Mouse (Mus musculus) megakaryocyte, embryonic 14.5 days (primary cell): ENCODE results near the gene Ccdc102a. TPM values are rescaled to one million over a fixed set of nuclear protein-coding genes. Genes with fewer than 3 reads are reported as not detected.

ENCODE experiments used
- H3K27me3 ChIP-seq: replicated peaks from 2 replicates; pipeline ENCODE3; 2012; ENCODE audit warnings: inconsistent platforms
- H3K36me3 ChIP-seq: replicated peaks from 2 replicates; pipeline ENCODE3; 2012; ENCODE audit warnings: low read length, inconsistent platforms, mixed read lengths
- H3K4me1 ChIP-seq: 2 replicates; pipeline ENCODE4 v1.6.1; 2012; ENCODE audit warnings: inconsistent platforms
- H3K4me3 ChIP-seq: replicated peaks from 2 replicates; pipeline ENCODE3; 2012; ENCODE audit warnings: moderate library complexity, mild to moderate bottlenecking, inconsistent platforms
- H3K9me3 ChIP-seq: 2 replicates; pipeline ENCODE4 v1.6.1; 2012; ENCODE audit warnings: inconsistent platforms
- FLI1 ChIP-seq: IDR thresholded peaks from 2 replicates; pipeline ENCODE4 v1.6.1; 2012; ENCODE audit warnings: low read length, inconsistent platforms, mixed read lengths
- GATA1 ChIP-seq: IDR thresholded peaks from 3 replicates; pipeline ENCODE4 v1.6.1; 2012; ENCODE audit warnings: mixed read lengths, low read length, inconsistent platforms, borderline replicate concordance
- polyA plus RNA-seq: library from polyadenylated mRNA; stranded (reverse); fragments of >175 nt; gene quantifications from 2 replicates; pipeline ENCODE4 v1.2.3, GENCODE M21; 2012; ENCODE audit warnings: low replicate concordance; ENCODE audit not compliant: insufficient read depth

The Ccdc102a gene
- polyA plus RNA-seq, 1 experiment = 1.4 TPM

GRCm38 (mm10) chr8:94952086-94952485 lies 34.2 kb upstream of the Ccdc102a start:
- TF ChIP-seq FLI1 (no peak), GATA1 (no peak)
- no peaks in the 10 kb centered on the region for H3K9me3 ChIP-seq
- peaks cover 77% of the 10 kb centered on the region for H3K4me1 ChIP-seq
- H3K36me3 ChIP-seq = no peaks in the 10 kb centered on the region
- peak overlapping the region; percentile 38 for H3K4me3 ChIP-seq
- peaks cover 2% of the 10 kb centered on the region for H3K27me3 ChIP-seq

DNA sequence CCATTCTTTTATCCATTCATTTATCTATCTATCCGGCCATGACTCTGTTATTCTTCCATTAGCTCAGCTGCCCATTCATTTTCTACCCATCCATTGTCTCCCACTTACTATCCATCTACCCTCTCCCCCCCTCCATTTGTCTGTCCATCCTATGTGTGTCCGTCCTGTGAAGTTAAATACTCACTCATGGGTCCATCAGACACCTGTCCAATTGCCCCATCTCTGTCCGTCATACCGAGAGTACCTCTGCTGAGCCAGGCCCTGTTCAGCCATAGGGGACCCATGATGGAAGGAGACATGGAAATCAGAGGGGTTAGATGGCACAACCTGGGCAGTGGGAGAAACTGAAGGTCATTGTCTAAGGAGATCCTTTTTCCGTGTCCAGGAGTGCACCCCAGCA lies 32.6 kb upstream of the Ccdc102a start:
- peaks cover 10% of the 10 kb centered on the region for H3K27me3 ChIP-seq
- no peaks in the 10 kb centered on the region for H3K36me3 ChIP-seq
- H3K9me3 ChIP-seq = no peaks in the 10 kb centered on the region
- H3K4me1 ChIP-seq = peaks cover 70% of the 10 kb centered on the region
- TF ChIP-seq FLI1 = no peak
- TF ChIP-seq GATA1 = no peak
- H3K4me3 ChIP-seq = no peak overlapping the region

DNA sequence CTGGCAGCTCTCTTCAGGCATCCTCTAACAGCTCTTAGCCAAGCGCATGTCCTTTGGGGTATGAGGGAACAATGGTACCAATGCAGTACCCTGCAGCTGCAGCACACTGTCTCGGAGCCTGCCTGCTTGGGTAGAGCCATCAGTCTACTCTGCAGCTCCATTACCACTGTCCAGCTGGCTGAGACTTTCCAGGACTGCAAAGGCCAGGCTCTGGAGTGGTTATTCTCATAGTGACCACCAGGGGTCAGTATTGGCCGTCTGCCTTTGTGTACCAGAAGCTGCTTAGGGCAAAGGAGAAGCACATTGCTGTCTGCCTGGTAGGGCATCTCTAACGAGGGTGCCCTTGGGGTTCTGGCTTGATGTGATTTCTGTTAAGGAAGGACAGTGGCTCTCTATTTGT lies 32.1 kb upstream of the Ccdc102a start:
- no peaks in the 10 kb centered on the region for H3K9me3 ChIP-seq
- no peaks in the 10 kb centered on the region for H3K36me3 ChIP-seq
- H3K27me3 ChIP-seq = peaks cover 12% of the 10 kb centered on the region
- H3K4me3 ChIP-seq = peak overlapping the region; percentile 21
- peaks cover 70% of the 10 kb centered on the region for H3K4me1 ChIP-seq
- no peak for TF ChIP-seq FLI1
- no peak for TF ChIP-seq GATA1

DNA sequence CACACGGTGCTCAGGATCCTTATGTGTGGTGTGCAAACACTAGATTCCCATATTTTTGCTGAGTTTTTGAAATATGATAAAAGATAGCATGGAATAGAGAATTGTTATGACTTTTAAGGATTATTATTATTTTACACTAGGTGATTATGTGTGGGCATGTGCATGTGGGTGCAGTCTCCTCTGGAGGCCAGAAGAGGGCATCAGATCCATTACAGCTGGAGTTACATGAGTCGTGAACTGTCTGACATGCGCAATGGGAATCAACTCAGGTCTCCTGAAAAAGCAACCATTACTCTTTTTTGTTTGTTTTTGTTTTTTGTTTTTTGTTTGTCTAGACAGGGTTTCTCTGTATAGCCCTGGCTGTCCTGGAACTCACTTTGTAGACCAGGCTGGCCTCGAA lies 31.1 kb upstream of the Ccdc102a start:
- TF ChIP-seq FLI1 (no peak), GATA1 (no peak)
- Histone ChIP-seq H3K4me1 (peaks cover 69% of the 10 kb centered on the region), H3K4me3 (no peak overlapping the region), H3K9me3 (no peaks in the 10 kb centered on the region), H3K27me3 (peaks cover 12% of the 10 kb centered on the region), H3K36me3 (no peaks in the 10 kb centered on the region)

- H3K4me3 ChIP-seq = no peak overlapping the region
- H3K27me3 ChIP-seq = peaks cover 14% of the 10 kb centered on the region
- H3K36me3 ChIP-seq = no peaks in the 10 kb centered on the region
- TF ChIP-seq GATA1 = no peak
- TF ChIP-seq FLI1 = no peak
- no peaks in the 10 kb centered on the region for H3K9me3 ChIP-seq
- peaks cover 69% of the 10 kb centered on the region for H3K4me1 ChIP-seq
Observed at GRCm38 (mm10) chr8:94948421-94948820, 30.5 kb upstream of the Ccdc102a start.

GRCm38 (mm10) chr8:94945185-94945584 lies 27.3 kb upstream of the Ccdc102a start:
- no peaks in the 10 kb centered on the region for H3K36me3 ChIP-seq

DNA sequence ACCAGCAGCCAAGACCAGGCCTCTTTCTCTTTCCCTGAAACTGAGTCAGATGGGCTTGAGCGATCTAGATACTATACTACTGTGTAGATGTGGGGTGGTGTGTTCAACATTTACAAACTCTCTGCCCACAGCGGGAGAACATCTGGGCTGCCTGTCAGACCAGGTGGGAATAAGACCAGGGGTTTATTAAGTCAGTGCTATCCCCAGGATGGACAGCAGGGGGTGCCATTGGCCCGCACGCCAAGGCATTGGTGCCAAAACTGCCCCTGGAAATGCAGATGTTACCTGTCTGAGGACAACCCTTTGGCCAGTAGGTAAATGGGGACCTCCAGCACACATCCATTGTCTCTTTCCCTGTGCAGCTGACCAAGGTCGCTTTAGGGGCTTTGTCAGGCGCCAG lies 24.7 kb upstream of the Ccdc102a start:
- H3K4me3 ChIP-seq = no peak overlapping the region
- TF ChIP-seq GATA1 (no peak), FLI1 (no peak)
- H3K36me3 ChIP-seq = no peaks in the 10 kb centered on the region
- no peaks in the 10 kb centered on the region for H3K9me3 ChIP-seq
- H3K27me3 ChIP-seq = peaks cover 49% of the 10 kb centered on the region
- H3K4me1 ChIP-seq = peaks cover 39% of the 10 kb centered on the region

More at GRCm38 (mm10) chr8:94945185-94945584, 27.3 kb upstream of the Ccdc102a start:
- TF ChIP-seq FLI1 (no peak), GATA1 (no peak)
- peaks cover 56% of the 10 kb centered on the region for H3K4me1 ChIP-seq
- H3K9me3 ChIP-seq = no peaks in the 10 kb centered on the region
- H3K4me3 ChIP-seq = no peak overlapping the region
- H3K27me3 ChIP-seq = peaks cover 33% of the 10 kb centered on the region

DNA sequence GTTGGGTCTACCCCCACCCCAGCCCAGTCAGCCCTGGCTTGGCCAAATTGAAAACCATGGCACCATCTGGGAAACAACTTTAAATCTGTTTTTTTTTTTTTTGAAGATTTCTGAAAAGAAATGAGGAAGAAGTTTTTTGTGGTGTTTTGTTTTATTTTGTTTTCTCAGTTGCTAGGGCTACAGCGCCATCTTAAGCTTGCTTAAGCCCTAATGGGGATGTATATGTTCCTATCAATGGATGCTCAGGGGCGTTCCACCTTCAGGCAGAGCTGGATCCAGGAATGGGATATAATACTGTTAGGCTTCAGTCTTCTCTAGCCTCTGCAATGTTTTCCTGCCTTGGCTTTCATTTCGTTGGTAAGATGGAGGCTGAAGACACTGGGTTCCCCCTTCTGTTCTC lies 17.3 kb upstream of the Ccdc102a start:
- H3K27me3 ChIP-seq = peaks cover 69% of the 10 kb centered on the region
- H3K36me3 ChIP-seq = no peaks in the 10 kb centered on the region
- peaks cover 10% of the 10 kb centered on the region for H3K4me1 ChIP-seq
- H3K9me3 ChIP-seq = no peaks in the 10 kb centered on the region
- no peak overlapping the region for H3K4me3 ChIP-seq
- no peak for TF ChIP-seq GATA1
- TF ChIP-seq FLI1 = no peak

DNA sequence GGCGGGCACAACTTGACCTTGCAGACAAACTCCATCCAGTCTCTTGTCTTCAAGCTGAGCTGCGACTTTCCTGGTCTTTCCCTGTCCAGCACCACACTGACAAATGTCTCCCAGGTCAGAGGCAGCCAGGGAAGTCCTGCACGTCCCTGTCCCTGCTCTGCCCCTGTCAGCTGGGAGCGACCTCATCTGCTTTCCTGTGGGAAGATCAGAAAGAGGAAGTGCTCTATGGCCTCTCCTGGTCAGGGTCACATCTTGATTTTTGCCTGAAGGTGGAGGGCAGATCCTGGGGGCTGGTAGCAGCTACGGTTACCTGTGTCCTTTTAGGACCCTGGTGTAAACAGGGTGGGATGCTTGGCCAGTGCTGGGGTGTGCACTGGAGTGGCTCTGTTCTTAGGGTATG lies 16.0 kb upstream of the Ccdc102a start:
- no peaks in the 10 kb centered on the region for H3K36me3 ChIP-seq
- TF ChIP-seq FLI1 = no peak
- TF ChIP-seq GATA1 = no peak
- peaks cover 73% of the 10 kb centered on the region for H3K27me3 ChIP-seq
- no peak overlapping the region for H3K4me3 ChIP-seq
- H3K9me3 ChIP-seq = no peaks in the 10 kb centered on the region
- peaks cover 10% of the 10 kb centered on the region for H3K4me1 ChIP-seq

- peaks cover 57% of the 10 kb centered on the region for H3K27me3 ChIP-seq
- no peaks in the 10 kb centered on the region for H3K9me3 ChIP-seq
- peaks cover 11% of the 10 kb centered on the region for H3K4me1 ChIP-seq
- no peak overlapping the region for H3K4me3 ChIP-seq
- TF ChIP-seq GATA1 = no peak
- TF ChIP-seq FLI1 = no peak
- H3K36me3 ChIP-seq = no peaks in the 10 kb centered on the region
Observed at GRCm38 (mm10) chr8:94928227-94928626, 10.3 kb upstream of the Ccdc102a start.

GRCm38 (mm10) chr8:94923405-94923804 lies 5.5 kb upstream of the Ccdc102a start, which contains the start of gene Adgrg5:
Gene Adgrg5 (plus strand): TSS chr8:94923694.
- H3K4me3 ChIP-seq = peak within 1 kb of the TSS; percentile 54
- no peaks in the 10 kb centered on the region for H3K9me3 ChIP-seq
- no peak for TF ChIP-seq GATA1
- TF ChIP-seq FLI1 = no peak
- H3K36me3 ChIP-seq = no peaks in the 10 kb centered on the region
- H3K27me3 ChIP-seq = peaks cover 77% of the 10 kb centered on the region
- H3K4me1 ChIP-seq = peaks cover 38% of the 10 kb centered on the region
